Mouse (Mus musculus): Measurements from ENCODE around the gene Cbx7. TPM values are rescaled to one million over a fixed set of nuclear protein-coding genes. Genes with fewer than 3 reads are reported as not detected.

Cbx7 gene
- total and polyA plus RNA-seq, 3 experiments, result 8.1 to 12.4 (median 12.1) TPM

DNA sequence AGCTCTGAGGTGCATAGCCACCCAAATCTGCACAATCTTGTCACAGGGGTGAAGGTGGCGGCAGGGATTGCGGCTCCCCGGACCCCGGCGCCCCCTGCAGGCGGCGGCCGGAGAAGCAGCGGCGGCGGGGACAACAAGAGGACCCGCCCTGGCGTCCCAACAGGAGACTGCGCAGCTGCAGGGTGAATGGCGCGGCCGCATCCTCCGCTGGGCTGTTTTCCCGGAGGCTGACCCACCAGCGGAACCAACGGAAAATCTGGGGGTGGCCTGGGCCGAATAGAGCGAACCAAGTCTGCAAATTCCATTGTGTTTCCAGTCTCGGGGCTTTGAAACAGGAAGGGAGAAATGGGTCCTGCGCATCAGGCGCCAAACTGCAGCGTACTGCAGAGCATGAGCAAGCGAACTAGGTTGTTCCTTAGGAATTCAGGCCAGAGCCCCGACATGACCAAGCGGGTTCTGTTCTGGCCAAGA, 87.5 kb downstream of the Cbx7 start:
- peaks cover 3 to 7% of the 10 kb centered on the region in 2 experiments; a peak in 2 of 4 replicates for H3K4me1 ChIP-seq (ENCODE audit: control insufficient read depth in 1 of 2, insufficient read depth in 2 of 2)
- in situ Hi-C loops (cut with MboI; ENCODE audit: low pct_ligation_motif_present, low pct_unique_long_range_greater_than_20kb, low sequenced_read_pairs) (loop anchor here (10.0 kb wide), 1 partner anchor 49 kb away; the partner anchor contains the start of genes Cbx6 and Npcd), dilution Hi-C loops (cut with MboI; ENCODE audit: extremely low pct_ligation_motif_present, extremely low pct_unique_long_range_greater_than_20kb, low sequenced_read_pairs) (no loop called here)
- H3K4me3 ChIP-seq (replicated peaks in 1 of 3; ENCODE audit: low read depth in 2 of 3, low read length in 2 of 3, poor library complexity in 1 of 3), result peak overlapping the region; percentile 47 to 59 (median 49)
- TF ChIP-seq HCFC1 (IDR thresholded peaks at IDR 0.05; ENCODE audit: low read depth, low read length) (0 out of 2 replicates have a peak, but pooled peaks have one; percentile 10), ELF1 (IDR thresholded peaks at IDR 0.05; ENCODE audit: low read depth, low read length) (0 out of 2 replicates have a peak, but pooled peaks have one; percentile 44), JUND (conservative IDR thresholded peaks at IDR 0.05; ENCODE audit: low read depth, low read length) (no peak), NRF1 (IDR thresholded peaks at IDR 0.05; ENCODE audit: low read depth, low read length) (peak; percentile 88), MXI1 (IDR thresholded peaks at IDR 0.05; ENCODE audit: low read depth, low read length) (no peak), SMC3 (IDR thresholded peaks at IDR 0.05; ENCODE audit: low read depth, low read length) (peak; percentile 79), TBP (conservative IDR thresholded peaks at IDR 0.05; ENCODE audit: low read depth, low read length) (0 out of 2 replicates have a peak, but pooled peaks have one; percentile 20), MAX (IDR thresholded peaks at IDR 0.05; ENCODE audit: low read length) (peak; percentile 32; the same call in 1 of the 2 replicates), CTCF (conservative IDR thresholded peaks at IDR 0.05 in 1 of 2, IDR thresholded peaks at IDR 0.05 in 1 of 2; ENCODE audit: low read depth in 2 of 2, low read length in 2 of 2) (peak in 1 of 2 experiments; percentile 93; a peak in 2 of 4 replicates), NELFE (IDR thresholded peaks at IDR 0.05; ENCODE audit: low read depth, low read length) (peak; percentile 65), ZC3H11A (IDR thresholded peaks at IDR 0.05; ENCODE audit: low read depth, low read length) (peak; percentile 6; the same call in 1 of the 2 replicates), CHD2 (IDR thresholded peaks at IDR 0.05; ENCODE audit: low read length) (no peak), JUN (IDR thresholded peaks at IDR 0.05; ENCODE audit: insufficient read depth, low read depth, low read length) (no peak), ZMIZ1 (IDR thresholded peaks at IDR 0.05; ENCODE audit: low read depth, low read length) (no peak), POLR2AphosphoS2 (IDR thresholded peaks at IDR 0.05; ENCODE audit: low read depth, low read length) (no peak), ZKSCAN1 (IDR thresholded peaks at IDR 0.05; ENCODE audit: borderline replicate concordance, low read depth, low read length) (no peak), POLR2A (IDR thresholded peaks at IDR 0.05; ENCODE audit: low read depth, low read length) (peak; percentile 70), KAT2A (IDR thresholded peaks at IDR 0.05; ENCODE audit: insufficient replicate concordance, low read length) (no peak), MAZ (IDR thresholded peaks at IDR 0.05; ENCODE audit: low read depth, low read length) (no peak), MYC (IDR thresholded peaks at IDR 0.05; ENCODE audit: low read depth, low read length) (no peak), BHLHE40 (IDR thresholded peaks at IDR 0.05; ENCODE audit: low read depth, low read length) (peak; percentile 48; the same call in 1 of the 2 replicates), TCF12 (IDR thresholded peaks at IDR 0.05; ENCODE audit: low read depth, low read length) (peak; percentile 60; the same call in 1 of the 2 replicates), ZNF384 (IDR thresholded peaks at IDR 0.05; ENCODE audit: low read depth, low read length) (no peak), MEF2A (IDR thresholded peaks at IDR 0.05; ENCODE audit: borderline replicate concordance, low read depth, low read length) (no peak), RAD21 (IDR thresholded peaks at IDR 0.05; ENCODE audit: low read depth, low read length) (peak; percentile 72)
- H3K27me3 ChIP-seq (replicated peaks), result no peaks in the 10 kb centered on the region
- DNase-seq (ENCODE audit: extremely low read depth), result peak; percentile 80
- no peak overlapping the region for H3K27ac ChIP-seq (ENCODE audit: insufficient read depth, low read depth)
- H3K9me3 ChIP-seq (replicated peaks; ENCODE audit: low read length), result no peaks in the 10 kb centered on the region
- H3K36me3 ChIP-seq (replicated peaks in 1 of 2; ENCODE audit: control insufficient read depth in 1 of 2, insufficient read depth in 1 of 2, low read length in 1 of 2), result no peaks in the 10 kb centered on the region
- H3K9ac ChIP-seq (ENCODE audit: insufficient read depth, low read depth), result peak overlapping the region; percentile 24; the same call in 1 of the 2 replicates
- H3K4me2 ChIP-seq (ENCODE audit: insufficient read depth, low read depth, poor library complexity, severe bottlenecking), result peak overlapping the region; percentile 6; the same call in 1 of the 2 replicates
- no peaks in the 10 kb centered on the region for H3K79me2 ChIP-seq (replicated peaks; ENCODE audit: control insufficient read depth, extremely low read depth, insufficient read depth, poor library complexity, severe bottlenecking)
